Mouse (Mus musculus): ENCODE data around the gene C2cd4a. TPM values are rescaled to one million over a fixed set of nuclear protein-coding genes. Genes with fewer than 3 reads are reported as not detected.

Gene C2cd4a
- polyA plus RNA-seq, 1 experiment from 2014 or later: 2.8 TPM

- DNase-seq (ENCODE audit: low spot score) (no peak), ATAC-seq (ENCODE audit: low FRiP score, low TSS enrichment) (no peak)
- H3K27me3 ChIP-seq (ENCODE audit: control insufficient read depth, insufficient read depth, low read length): no peaks in the 10 kb centered on the region
- H3K36me3 ChIP-seq (ENCODE audit: control insufficient read depth, insufficient read depth, low read length): no peaks in the 10 kb centered on the region
- TF ChIP-seq CTCF (IDR thresholded peaks at IDR 0.05; ENCODE audit: low read depth): no peak
- TF ChIP-seq EP300 (optimal IDR thresholded peaks at IDR 0.05): no peak
- no peaks in the 10 kb centered on the region for H3K4me1 ChIP-seq (replicated peaks; ENCODE audit: control insufficient read depth, insufficient read depth)
- H3K9me3 ChIP-seq (ENCODE audit: control insufficient read depth, low read length): no peaks in the 10 kb centered on the region
- no peak overlapping the region for H3K27ac ChIP-seq (replicated peaks)
- WGBS: 68% methylated on average over 16 of the region's 16 CpGs
- no peak overlapping the region for H3K9ac ChIP-seq (ENCODE audit: low read length)
- no peak overlapping the region for H3K4me3 ChIP-seq (ENCODE audit: low read depth, low read length)
- no peak overlapping the region for H3K4me2 ChIP-seq (replicated peaks; ENCODE audit: low read depth)
These were observed 37.7 kb upstream of the C2cd4a start for GRCm38 (mm10) chr9:67869691-67870450.

- Histone ChIP-seq H3K4me3 (ENCODE audit: low read depth, low read length) (no peak overlapping the region), H3K4me1 (replicated peaks; ENCODE audit: control insufficient read depth, insufficient read depth) (no peaks in the 10 kb centered on the region), H3K9ac (ENCODE audit: low read length) (no peak overlapping the region), H3K27ac (replicated peaks) (no peak overlapping the region), H3K27me3 (ENCODE audit: control insufficient read depth, insufficient read depth, low read length) (no peaks in the 10 kb centered on the region), H3K9me3 (ENCODE audit: control insufficient read depth, low read length) (no peaks in the 10 kb centered on the region), H3K36me3 (ENCODE audit: control insufficient read depth, insufficient read depth, low read length) (no peaks in the 10 kb centered on the region), H3K4me2 (replicated peaks; ENCODE audit: low read depth) (no peak overlapping the region)
- DNase-seq (ENCODE audit: low spot score) (no peak), ATAC-seq (ENCODE audit: low FRiP score, low TSS enrichment) (no peak)
- WGBS: 86% methylated on average over 6 of the region's 6 CpGs
- no peak for TF ChIP-seq EP300 (optimal IDR thresholded peaks at IDR 0.05)
- TF ChIP-seq CTCF (IDR thresholded peaks at IDR 0.05; ENCODE audit: low read depth): no peak
These were observed 35.3 kb upstream of the C2cd4a start for GRCm38 (mm10) chr9:67867411-67867810.

GRCm38 (mm10) chr9:67865411-67865810 is 33.3 kb upstream of the C2cd4a start:
- Histone ChIP-seq H3K9ac (ENCODE audit: low read length) (no peak overlapping the region), H3K9me3 (ENCODE audit: control insufficient read depth, low read length) (no peaks in the 10 kb centered on the region), H3K27me3 (ENCODE audit: control insufficient read depth, insufficient read depth, low read length) (no peaks in the 10 kb centered on the region), H3K4me1 (replicated peaks; ENCODE audit: control insufficient read depth, insufficient read depth) (no peaks in the 10 kb centered on the region), H3K36me3 (ENCODE audit: control insufficient read depth, insufficient read depth, low read length) (no peaks in the 10 kb centered on the region), H3K4me2 (replicated peaks; ENCODE audit: low read depth) (no peak overlapping the region), H3K4me3 (ENCODE audit: low read depth, low read length) (no peak overlapping the region), H3K27ac (replicated peaks) (no peak overlapping the region)
- TF ChIP-seq EP300 (optimal IDR thresholded peaks at IDR 0.05) (no peak), CTCF (IDR thresholded peaks at IDR 0.05; ENCODE audit: low read depth) (no peak)
- DNase-seq (ENCODE audit: low spot score) (peak; percentile 24), ATAC-seq (ENCODE audit: low FRiP score, low TSS enrichment) (no peak)
- WGBS: 41% methylated on average over 7 of the region's 7 CpGs

- no peak overlapping the region for H3K27ac ChIP-seq (replicated peaks)
- H3K9me3 ChIP-seq (ENCODE audit: control insufficient read depth, low read length): no peaks in the 10 kb centered on the region
- H3K36me3 ChIP-seq (ENCODE audit: control insufficient read depth, insufficient read depth, low read length): no peaks in the 10 kb centered on the region
- no peaks in the 10 kb centered on the region for H3K27me3 ChIP-seq (ENCODE audit: control insufficient read depth, insufficient read depth, low read length)
- no peak overlapping the region for H3K4me2 ChIP-seq (replicated peaks; ENCODE audit: low read depth)
- 17% methylated on average over 4 of the region's 4 CpGs for WGBS
- ATAC-seq (ENCODE audit: low FRiP score, low TSS enrichment) (no peak), DNase-seq (ENCODE audit: low spot score) (no peak)
- TF ChIP-seq CTCF (IDR thresholded peaks at IDR 0.05; ENCODE audit: low read depth) (no peak), EP300 (optimal IDR thresholded peaks at IDR 0.05) (no peak)
- H3K4me1 ChIP-seq (replicated peaks; ENCODE audit: control insufficient read depth, insufficient read depth): no peaks in the 10 kb centered on the region
- no peak overlapping the region for H3K4me3 ChIP-seq (ENCODE audit: low read depth, low read length)
- H3K9ac ChIP-seq (ENCODE audit: low read length): no peak overlapping the region
These were observed 31.9 kb upstream of the C2cd4a start for GRCm38 (mm10) chr9:67864011-67864410.

- TF ChIP-seq EP300 (optimal IDR thresholded peaks at IDR 0.05) (no peak), CTCF (IDR thresholded peaks at IDR 0.05; ENCODE audit: low read depth) (no peak)
- Histone ChIP-seq H3K4me1 (replicated peaks; ENCODE audit: control insufficient read depth, insufficient read depth) (no peaks in the 10 kb centered on the region), H3K27me3 (ENCODE audit: control insufficient read depth, insufficient read depth, low read length) (no peaks in the 10 kb centered on the region), H3K27ac (replicated peaks) (no peak overlapping the region), H3K9me3 (ENCODE audit: control insufficient read depth, low read length) (no peaks in the 10 kb centered on the region), H3K4me2 (replicated peaks; ENCODE audit: low read depth) (no peak overlapping the region), H3K4me3 (ENCODE audit: low read depth, low read length) (no peak overlapping the region), H3K9ac (ENCODE audit: low read length) (no peak overlapping the region), H3K36me3 (ENCODE audit: control insufficient read depth, insufficient read depth, low read length) (no peaks in the 10 kb centered on the region)
- ATAC-seq (ENCODE audit: low FRiP score, low TSS enrichment) (no peak), DNase-seq (ENCODE audit: low spot score) (no peak)
- 90% methylated on average over 5 of the region's 5 CpGs for WGBS
These were observed 31.2 kb upstream of the C2cd4a start for GRCm38 (mm10) chr9:67863332-67863731.

GRCm38 (mm10) chr9:67860273-67860672 is 28.1 kb upstream of the C2cd4a start:
- 75% methylated on average over 2 of the region's 2 CpGs for WGBS
- Histone ChIP-seq H3K4me3 (ENCODE audit: low read depth, low read length) (no peak overlapping the region), H3K9me3 (ENCODE audit: control insufficient read depth, low read length) (no peaks in the 10 kb centered on the region)

More at GRCm38 (mm10) chr9:67860273-67860672, 28.1 kb upstream of the C2cd4a start:
- Histone ChIP-seq H3K9ac (ENCODE audit: low read length) (no peak overlapping the region), H3K36me3 (ENCODE audit: control insufficient read depth, insufficient read depth, low read length) (no peaks in the 10 kb centered on the region), H3K4me2 (replicated peaks; ENCODE audit: low read depth) (no peak overlapping the region), H3K27me3 (ENCODE audit: control insufficient read depth, insufficient read depth, low read length) (no peaks in the 10 kb centered on the region), H3K27ac (replicated peaks) (no peak overlapping the region), H3K4me1 (replicated peaks; ENCODE audit: control insufficient read depth, insufficient read depth) (no peaks in the 10 kb centered on the region)
- no peak for TF ChIP-seq EP300 (optimal IDR thresholded peaks at IDR 0.05)
- no peak for TF ChIP-seq CTCF (IDR thresholded peaks at IDR 0.05; ENCODE audit: low read depth)
- DNase-seq (ENCODE audit: low spot score) (no peak), ATAC-seq (ENCODE audit: low FRiP score, low TSS enrichment) (no peak)
